Mouse (Mus musculus): ENCODE results near the gene Itga7. TPM values are rescaled to one million over a fixed set of nuclear protein-coding genes. Genes with fewer than 3 reads are reported as not detected.

The Itga7 gene
- polyA plus RNA-seq, 1 experiment from 2014 or later, result 1.7 TPM

GRCm38 (mm10) chr10:128895952-128896693 is 37.5 kb upstream of the Itga7 start:
- WGBS, result 5% methylated on average over 17 of the region's 17 CpGs
- Histone ChIP-seq H3K27ac (ENCODE audit: low read depth, low read length) (no peak overlapping the region), H3K4me2 (replicated peaks; ENCODE audit: low read depth, low read length) (no peak overlapping the region), H3K4me3 (ENCODE audit: low read depth, low read length) (no peak overlapping the region), H3K4me1 (replicated peaks; ENCODE audit: control insufficient read depth, insufficient read depth, low read length) (no peaks in the 10 kb centered on the region), H3K9me3 (ENCODE audit: control insufficient read depth, low read length) (no peaks in the 10 kb centered on the region), H3K27me3 (ENCODE audit: control insufficient read depth, insufficient read depth, low read length) (peaks cover 12% of the 10 kb centered on the region), H3K36me3 (ENCODE audit: control insufficient read depth, insufficient read depth, low read length) (no peaks in the 10 kb centered on the region), H3K9ac (ENCODE audit: low read depth, low read length) (no peak overlapping the region)
- DNase-seq (ENCODE audit: low spot score) (no peak), ATAC-seq (ENCODE audit: low FRiP score) (no peak)

- Histone ChIP-seq H3K9me3 (ENCODE audit: control insufficient read depth, low read length) (no peaks in the 10 kb centered on the region), H3K36me3 (ENCODE audit: control insufficient read depth, insufficient read depth, low read length) (no peaks in the 10 kb centered on the region), H3K4me3 (ENCODE audit: low read depth, low read length) (no peak overlapping the region), H3K9ac (ENCODE audit: low read depth, low read length) (no peak overlapping the region), H3K27ac (ENCODE audit: low read depth, low read length) (no peak overlapping the region), H3K4me2 (replicated peaks; ENCODE audit: low read depth, low read length) (no peak overlapping the region), H3K4me1 (replicated peaks; ENCODE audit: control insufficient read depth, insufficient read depth, low read length) (no peaks in the 10 kb centered on the region), H3K27me3 (ENCODE audit: control insufficient read depth, insufficient read depth, low read length) (peaks cover 12% of the 10 kb centered on the region)
- DNase-seq (ENCODE audit: low spot score) (no peak), ATAC-seq (ENCODE audit: low FRiP score) (no peak)
- WGBS, result 67% methylated on average over 1 of the region's 1 CpGs
Measured at GRCm38 (mm10) chr10:128896807-128897206, 36.8 kb upstream of the Itga7 start.

GRCm38 (mm10) chr10:128897501-128897900 is 36.1 kb upstream of the Itga7 start:
- Histone ChIP-seq H3K9ac (ENCODE audit: low read depth, low read length) (no peak overlapping the region), H3K9me3 (ENCODE audit: control insufficient read depth, low read length) (no peaks in the 10 kb centered on the region), H3K27me3 (ENCODE audit: control insufficient read depth, insufficient read depth, low read length) (peaks cover 12% of the 10 kb centered on the region), H3K27ac (ENCODE audit: low read depth, low read length) (no peak overlapping the region), H3K4me3 (ENCODE audit: low read depth, low read length) (no peak overlapping the region), H3K4me1 (replicated peaks; ENCODE audit: control insufficient read depth, insufficient read depth, low read length) (no peaks in the 10 kb centered on the region), H3K4me2 (replicated peaks; ENCODE audit: low read depth, low read length) (no peak overlapping the region), H3K36me3 (ENCODE audit: control insufficient read depth, insufficient read depth, low read length) (no peaks in the 10 kb centered on the region)
- ATAC-seq (ENCODE audit: low FRiP score), result no peak
- WGBS, result 25% methylated on average over 1 of the region's 1 CpGs
- DNase-seq (ENCODE audit: low spot score), result no peak

GRCm38 (mm10) chr10:128899759-128900490 is 33.7 kb upstream of the Itga7 start:
- 82% methylated on average over 6 of the region's 6 CpGs for WGBS
- no peaks in the 10 kb centered on the region for H3K36me3 ChIP-seq (ENCODE audit: control insufficient read depth, insufficient read depth, low read length)
- no peak for DNase-seq (ENCODE audit: low spot score)
- H3K9ac ChIP-seq (ENCODE audit: low read depth, low read length), result no peak overlapping the region
- H3K9me3 ChIP-seq (ENCODE audit: control insufficient read depth, low read length), result no peaks in the 10 kb centered on the region
- H3K4me2 ChIP-seq (replicated peaks; ENCODE audit: low read depth, low read length), result no peak overlapping the region
- no peak overlapping the region for H3K4me3 ChIP-seq (ENCODE audit: low read depth, low read length)
- peaks cover 12% of the 10 kb centered on the region for H3K27me3 ChIP-seq (ENCODE audit: control insufficient read depth, insufficient read depth, low read length)
- ATAC-seq (ENCODE audit: low FRiP score), result no peak
- no peak overlapping the region for H3K27ac ChIP-seq (ENCODE audit: low read depth, low read length)
- H3K4me1 ChIP-seq (replicated peaks; ENCODE audit: control insufficient read depth, insufficient read depth, low read length), result no peaks in the 10 kb centered on the region

GRCm38 (mm10) chr10:128900698-128901097 is 32.9 kb upstream of the Itga7 start, which contains the start of gene Cd63:
Gene Cd63, plus strand, starts transcription at chr10:128900989.
- H3K36me3 ChIP-seq (ENCODE audit: control insufficient read depth, insufficient read depth, low read length), result no peaks in the 10 kb centered on the region
- no peak within 1 kb of the TSS for H3K4me3 ChIP-seq (ENCODE audit: low read depth, low read length)
- H3K4me2 ChIP-seq (replicated peaks; ENCODE audit: low read depth, low read length), result no peak within 1 kb of the TSS
- ATAC-seq (ENCODE audit: low FRiP score) (no peak), DNase-seq (ENCODE audit: low spot score) (no peak)
- peaks cover 12% of the 10 kb centered on the region for H3K27me3 ChIP-seq (ENCODE audit: control insufficient read depth, insufficient read depth, low read length)
- no peaks in the 10 kb centered on the region for H3K4me1 ChIP-seq (replicated peaks; ENCODE audit: control insufficient read depth, insufficient read depth, low read length)
- no peak within 1 kb of the TSS for H3K9ac ChIP-seq (ENCODE audit: low read depth, low read length)
- H3K27ac ChIP-seq (ENCODE audit: low read depth, low read length), result no peak within 1 kb of the TSS
- H3K9me3 ChIP-seq (ENCODE audit: control insufficient read depth, low read length), result no peaks in the 10 kb centered on the region
- 91% methylated on average over 3 of the region's 3 CpGs for WGBS

- Histone ChIP-seq H3K27ac (ENCODE audit: low read depth, low read length) (no peak overlapping the region), H3K27me3 (ENCODE audit: control insufficient read depth, insufficient read depth, low read length) (peaks cover 6% of the 10 kb centered on the region; the same call in 1 of the 2 replicates), H3K4me2 (replicated peaks; ENCODE audit: low read depth, low read length) (no peak overlapping the region), H3K4me3 (ENCODE audit: low read depth, low read length) (no peak overlapping the region), H3K9me3 (ENCODE audit: control insufficient read depth, low read length) (no peaks in the 10 kb centered on the region), H3K4me1 (replicated peaks; ENCODE audit: control insufficient read depth, insufficient read depth, low read length) (no peaks in the 10 kb centered on the region), H3K9ac (ENCODE audit: low read depth, low read length) (no peak overlapping the region), H3K36me3 (ENCODE audit: control insufficient read depth, insufficient read depth, low read length) (no peaks in the 10 kb centered on the region)
- 76% methylated on average over 1 of the region's 1 CpGs for WGBS
- no peak for ATAC-seq (ENCODE audit: low FRiP score)
- no peak for DNase-seq (ENCODE audit: low spot score)
Measured at GRCm38 (mm10) chr10:128901409-128901808, 32.2 kb upstream of the Itga7 start.

GRCm38 (mm10) chr10:128902409-128902988 is 31.1 kb upstream of the Itga7 start:
- Histone ChIP-seq H3K4me2 (replicated peaks; ENCODE audit: low read depth, low read length) (no peak overlapping the region), H3K36me3 (ENCODE audit: control insufficient read depth, insufficient read depth, low read length) (no peaks in the 10 kb centered on the region), H3K4me3 (ENCODE audit: low read depth, low read length) (no peak overlapping the region), H3K9me3 (ENCODE audit: control insufficient read depth, low read length) (no peaks in the 10 kb centered on the region), H3K27me3 (ENCODE audit: control insufficient read depth, insufficient read depth, low read length) (no peaks in the 10 kb centered on the region), H3K27ac (ENCODE audit: low read depth, low read length) (no peak overlapping the region), H3K9ac (ENCODE audit: low read depth, low read length) (no peak overlapping the region), H3K4me1 (replicated peaks; ENCODE audit: control insufficient read depth, insufficient read depth, low read length) (no peaks in the 10 kb centered on the region)
- WGBS, result 78% methylated on average over 3 of the region's 3 CpGs
- ATAC-seq (ENCODE audit: low FRiP score) (no peak), DNase-seq (ENCODE audit: low spot score) (no peak)

- DNase-seq (ENCODE audit: low spot score) (no peak), ATAC-seq (ENCODE audit: low FRiP score) (no peak)
- Histone ChIP-seq H3K4me2 (replicated peaks; ENCODE audit: low read depth, low read length) (no peak overlapping the region), H3K9ac (ENCODE audit: low read depth, low read length) (no peak overlapping the region), H3K4me3 (ENCODE audit: low read depth, low read length) (no peak overlapping the region), H3K4me1 (replicated peaks; ENCODE audit: control insufficient read depth, insufficient read depth, low read length) (no peaks in the 10 kb centered on the region), H3K27ac (ENCODE audit: low read depth, low read length) (no peak overlapping the region), H3K36me3 (ENCODE audit: control insufficient read depth, insufficient read depth, low read length) (no peaks in the 10 kb centered on the region), H3K9me3 (ENCODE audit: control insufficient read depth, low read length) (no peaks in the 10 kb centered on the region), H3K27me3 (ENCODE audit: control insufficient read depth, insufficient read depth, low read length) (no peaks in the 10 kb centered on the region; the same call in 1 of the 2 replicates)
- 73% methylated on average over 5 of the region's 5 CpGs for WGBS
Measured at GRCm38 (mm10) chr10:128904812-128905211, 28.8 kb upstream of the Itga7 start.
